Mouse (Mus musculus): ENCODE data around the gene Ubash3b.

Ubash3b gene

GRCm38 (mm10) chr9:41054166-41054565 lies 107.3 kb downstream of the Ubash3b start:
- no peak for DNase-seq (ENCODE audit: low read depth, low spot score)

- DNase-seq (ENCODE audit: low read depth, low spot score) = no peak
Measured at GRCm38 (mm10) chr9:41053478-41053877, 108.0 kb downstream of the Ubash3b start.

- no peak for DNase-seq (ENCODE audit: low read depth, low spot score)
Measured at GRCm38 (mm10) chr9:41051080-41051932, 110.2 kb downstream of the Ubash3b start.

- no peak for DNase-seq (ENCODE audit: low read depth, low spot score)
Measured at GRCm38 (mm10) chr9:41050331-41051079, 111.0 kb downstream of the Ubash3b start.

- no peak for DNase-seq (ENCODE audit: low read depth, low spot score)
Measured at GRCm38 (mm10) chr9:41049282-41049681, 112.2 kb downstream of the Ubash3b start.

GRCm38 (mm10) chr9:41048820-41049219 lies 112.7 kb downstream of the Ubash3b start:
- DNase-seq (ENCODE audit: low read depth, low spot score) = no peak

GRCm38 (mm10) chr9:41048216-41048615 lies 113.3 kb downstream of the Ubash3b start:
- no peak for DNase-seq (ENCODE audit: low read depth, low spot score)

- no peak for DNase-seq (ENCODE audit: low read depth, low spot score)
Measured at GRCm38 (mm10) chr9:41047654-41048053, 113.8 kb downstream of the Ubash3b start.

- peak; percentile 76 for DNase-seq (ENCODE audit: low read depth, low spot score)
Measured at GRCm38 (mm10) chr9:41044626-41045025, 116.9 kb downstream of the Ubash3b start.

- DNase-seq (ENCODE audit: low read depth, low spot score) = no peak
Measured at GRCm38 (mm10) chr9:41043641-41044040, 117.9 kb downstream of the Ubash3b start.

- DNase-seq (ENCODE audit: low read depth, low spot score) = no peak
Measured at GRCm38 (mm10) chr9:41041404-41041803, 120.1 kb downstream of the Ubash3b start.

GRCm38 (mm10) chr9:41038150-41038664 lies 123.3 kb downstream of the Ubash3b start:
- DNase-seq (ENCODE audit: low read depth, low spot score) = no peak

- DNase-seq (ENCODE audit: low read depth, low spot score) = no peak
Measured at GRCm38 (mm10) chr9:41031590-41032489, 129.7 kb downstream of the Ubash3b start.

- no peak for DNase-seq (ENCODE audit: low read depth, low spot score)
Measured at GRCm38 (mm10) chr9:41029827-41030226, 131.7 kb downstream of the Ubash3b start.

GRCm38 (mm10) chr9:41028470-41028869 lies 133.0 kb downstream of the Ubash3b start:
- DNase-seq (ENCODE audit: low read depth, low spot score) = peak; percentile 69

- DNase-seq (ENCODE audit: low read depth, low spot score) = peak; percentile 49
Measured at GRCm38 (mm10) chr9:41021690-41022089, 139.8 kb downstream of the Ubash3b start.

GRCm38 (mm10) chr9:41020486-41020885 lies 141.0 kb downstream of the Ubash3b start:
- DNase-seq (ENCODE audit: low read depth, low spot score) = no peak

GRCm38 (mm10) chr9:41014512-41014911 lies 147.0 kb downstream of the Ubash3b start:
- peak; percentile 17 for DNase-seq (ENCODE audit: low read depth, low spot score)

- no peak for DNase-seq (ENCODE audit: low read depth, low spot score)
Measured at GRCm38 (mm10) chr9:41012456-41012855, 149.0 kb downstream of the Ubash3b start.

GRCm38 (mm10) chr9:41011512-41012436 lies 149.7 kb downstream of the Ubash3b start:
- DNase-seq (ENCODE audit: low read depth, low spot score) = peak; percentile 16

Measured in R1 (cell line).